Mouse (Mus musculus) CD4-positive, CD25-positive, alpha-beta regulatory T cell, adult 9 weeks (primary cell): ENCODE results near the gene Klf15. TPM values are rescaled to one million over a fixed set of nuclear protein-coding genes. Genes with fewer than 3 reads are reported as not detected.

Source experiments
- polyA plus RNA-seq: library from polyadenylated mRNA; unstranded; fragments of 100-300 nt; shearing (Covaris generic); gene quantifications from one replicate; pipeline ENCODE4 v1.2.1, GENCODE M21; 2017

The Klf15 gene
- not detected for polyA plus RNA-seq

GRCm38 (mm10) chr6:90462181-90462706, at the start of gene Klf15:
TSS of gene Klf15 (plus strand) at chr6:90462576.

DNA sequence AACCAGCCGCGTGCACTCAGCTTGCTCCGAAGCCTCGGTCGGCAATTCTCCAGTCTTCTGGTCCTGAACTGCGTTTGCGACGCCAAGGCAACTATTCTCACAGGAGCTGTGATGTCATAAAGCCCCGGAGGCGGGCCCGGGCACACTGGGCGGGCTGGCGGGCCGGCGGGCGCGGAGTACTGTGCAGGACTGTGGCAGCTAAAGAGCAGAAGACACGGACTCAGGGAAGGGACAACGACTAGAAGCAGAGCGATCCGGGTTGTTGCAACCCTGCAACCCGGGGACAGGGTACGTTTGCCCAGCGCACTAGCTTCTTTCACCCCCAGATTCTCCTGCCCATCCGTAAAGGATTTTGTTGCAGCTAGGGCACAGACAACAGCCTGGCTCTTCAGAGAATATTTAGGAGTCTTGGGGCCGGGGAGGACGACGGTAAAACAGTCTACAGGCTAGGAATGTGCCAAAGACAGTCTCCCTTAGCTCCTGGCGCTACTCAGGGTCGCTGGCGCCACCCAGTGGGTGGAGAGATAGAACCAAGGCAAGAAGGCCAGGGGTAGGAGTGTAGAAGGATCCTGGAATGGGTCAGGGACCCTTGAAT, 33.9 kb upstream of the Klf15 start, which contains the start of gene Cfap100:
Cfap100 (minus strand) TSS at position 418 of the 595 bp plus-strand sequence.

GRCm38 (mm10) chr6:90486176-90486921, 24.0 kb downstream of the Klf15 start, which contains the start of gene Aldh1l1:
TSS of gene Aldh1l1 (plus strand) at chr6:90486427.

Other genes starting within 250 kb of the Klf15 start
- gene Vmn1r53, start 238.1 kb upstream of the Klf15 start, polyA plus RNA-seq, result not detected
- gene Vmn1r54, start 216.3 kb upstream of the Klf15 start, polyA plus RNA-seq, result not detected
- gene BC048671, start 161.4 kb upstream of the Klf15 start, polyA plus RNA-seq, result not detected
- gene Chst13, start 137.4 kb upstream of the Klf15 start, polyA plus RNA-seq, result not detected
- not detected for gene Uroc1, start 129.3 kb upstream of the Klf15 start, polyA plus RNA-seq
- gene Zxdc, start 93.1 kb upstream of the Klf15 start, polyA plus RNA-seq, result 2.4 TPM
- gene Cfap100, start 33.8 kb upstream of the Klf15 start, polyA plus RNA-seq, result not detected
- 2.4 TPM for gene Aldh1l1, start 23.9 kb downstream of the Klf15 start, polyA plus RNA-seq
- 14.3 TPM for gene Slc41a3, start 142.1 kb downstream of the Klf15 start, polyA plus RNA-seq